Mouse (Mus musculus): Measurements from ENCODE around the gene Ctnna2.

Ctnna2 gene

DNA sequence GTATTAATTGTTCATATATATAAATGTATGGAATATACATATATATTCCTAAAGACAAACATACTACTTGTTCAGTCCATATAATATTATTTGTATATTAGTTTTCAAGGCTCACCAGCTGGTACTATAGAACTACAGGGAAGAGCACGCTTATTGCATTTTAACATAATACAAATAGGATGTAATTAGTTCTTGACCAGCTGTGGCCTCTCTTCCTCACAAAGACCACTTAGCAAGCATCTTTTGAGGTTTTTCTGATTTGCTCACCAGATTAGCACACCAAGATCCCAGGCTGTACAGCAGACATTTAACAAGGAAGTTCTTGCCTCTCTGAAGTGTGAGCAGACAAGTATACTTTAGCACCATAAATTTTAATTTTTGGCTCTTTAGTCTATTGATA is 152.0 kb downstream of the Ctnna2 start:
- no peak for DNase-seq (ENCODE audit: extremely low read depth, low read depth, low spot score)

DNA sequence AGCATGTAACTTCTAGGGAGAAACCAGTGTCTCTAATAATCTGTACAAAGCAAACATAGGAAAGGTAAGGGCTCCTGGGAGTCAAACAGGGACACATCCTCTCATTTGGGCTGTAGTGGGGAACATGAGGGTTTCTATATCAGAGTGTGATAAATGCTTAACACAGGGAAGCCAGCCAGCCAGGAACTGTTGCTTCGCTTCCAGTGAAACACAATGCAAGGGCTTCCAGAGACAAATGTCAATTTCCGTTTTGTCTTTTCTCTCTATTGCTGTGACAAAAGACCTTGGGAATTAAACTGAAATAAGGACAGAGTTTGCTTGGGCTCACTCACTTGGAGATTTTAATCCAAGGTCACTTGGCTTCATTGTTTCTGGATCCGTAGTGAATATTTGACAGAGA is 162.4 kb downstream of the Ctnna2 start:
- no peak for DNase-seq (ENCODE audit: extremely low read depth, low read depth, low spot score)

DNA sequence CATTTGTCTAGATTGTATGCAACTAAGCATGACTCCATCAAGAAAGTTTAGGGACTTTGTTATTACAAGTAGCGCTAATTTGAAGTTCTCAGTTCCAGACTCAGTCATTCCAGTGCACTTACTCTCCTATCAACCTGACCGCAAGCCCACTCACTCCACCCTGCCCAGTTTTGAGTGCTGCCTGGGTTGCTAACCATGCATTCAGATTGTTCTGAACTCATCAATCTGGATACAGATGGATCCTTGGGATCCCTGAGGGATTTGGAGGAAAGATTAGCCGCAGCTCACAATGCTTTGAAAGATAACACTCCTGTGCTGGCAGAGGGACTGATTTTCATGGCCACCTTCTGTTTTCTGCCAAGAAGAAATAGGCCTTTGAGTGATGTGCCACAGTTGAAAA is 168.5 kb downstream of the Ctnna2 start:
- no peak for DNase-seq (ENCODE audit: extremely low read depth, low read depth, low spot score)

DNA sequence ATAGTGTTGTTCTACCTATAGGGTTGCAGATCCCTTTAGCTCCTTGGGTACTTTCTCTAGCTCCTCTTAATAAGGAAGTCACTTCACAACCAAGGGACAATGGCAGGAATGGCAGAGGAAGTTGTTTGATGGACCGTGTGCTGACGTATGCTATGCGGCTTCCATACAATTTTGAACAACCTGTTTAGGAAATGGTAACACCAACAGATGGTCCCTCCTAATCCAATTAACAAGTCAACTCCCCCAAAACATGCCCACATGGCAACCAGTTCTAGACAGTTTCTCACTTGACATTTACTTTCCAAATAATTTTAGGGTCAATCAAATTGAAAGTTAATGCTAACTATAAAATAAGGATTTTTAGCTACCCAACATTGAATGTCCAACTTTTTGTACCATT is 176.9 kb downstream of the Ctnna2 start:
- DNase-seq (ENCODE audit: extremely low read depth, low read depth, low spot score) = no peak

DNA sequence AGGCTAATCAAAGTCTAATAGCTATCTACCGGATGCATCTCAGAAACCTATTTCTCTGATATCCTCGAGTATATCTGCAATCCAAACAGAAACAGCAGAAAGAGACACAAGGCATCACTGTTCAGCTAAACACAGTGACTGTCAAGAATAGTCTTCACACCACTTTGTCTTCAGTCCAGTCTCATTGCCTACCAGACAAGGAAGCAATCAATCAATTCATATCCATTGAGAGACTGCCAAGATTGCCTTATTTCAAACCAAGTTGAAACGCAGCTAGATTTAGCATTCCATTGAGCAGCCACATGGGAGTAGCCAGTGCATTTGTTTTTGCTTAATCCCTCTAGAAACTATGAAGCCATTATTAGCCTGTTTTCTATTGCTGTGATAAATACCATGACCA is 196.2 kb downstream of the Ctnna2 start:
- DNase-seq (ENCODE audit: extremely low read depth, low read depth, low spot score) = no peak

DNA sequence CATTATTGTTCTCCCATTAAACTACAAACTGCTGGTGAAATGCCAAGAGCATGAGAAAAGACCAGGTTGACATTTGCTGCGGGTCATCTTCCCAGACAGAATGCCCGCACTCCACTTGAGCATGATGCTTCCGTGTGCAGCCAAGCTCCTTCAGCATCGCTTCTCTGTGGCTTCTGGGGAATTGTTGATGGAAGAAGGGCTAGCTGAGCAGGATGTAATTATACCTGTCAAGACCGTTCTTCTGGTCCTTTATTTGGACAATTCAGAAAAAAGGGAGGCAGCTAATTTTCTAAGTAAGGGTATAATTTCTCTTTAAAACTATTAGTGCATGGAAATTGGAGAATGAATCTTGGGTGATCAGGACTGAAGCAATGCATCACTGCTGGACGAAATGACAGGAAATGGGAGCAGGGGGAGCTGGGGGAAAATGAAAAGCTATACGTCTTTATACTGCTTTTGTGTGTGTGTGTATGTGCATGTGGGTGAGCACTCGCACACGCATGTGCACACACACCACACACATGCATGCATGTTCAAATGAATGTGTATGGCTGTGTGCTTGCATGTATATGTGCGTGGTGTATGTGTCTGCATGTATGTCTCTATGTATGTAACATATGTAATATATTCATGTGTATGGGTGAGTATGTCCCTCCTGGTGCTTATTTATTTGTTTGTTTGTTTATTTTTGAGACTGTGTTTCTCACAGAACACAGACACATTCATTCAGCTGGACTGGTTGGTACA is 211.0 kb downstream of the Ctnna2 start:
- DNase-seq (ENCODE audit: extremely low read depth, low read depth, low spot score) = no peak

DNA sequence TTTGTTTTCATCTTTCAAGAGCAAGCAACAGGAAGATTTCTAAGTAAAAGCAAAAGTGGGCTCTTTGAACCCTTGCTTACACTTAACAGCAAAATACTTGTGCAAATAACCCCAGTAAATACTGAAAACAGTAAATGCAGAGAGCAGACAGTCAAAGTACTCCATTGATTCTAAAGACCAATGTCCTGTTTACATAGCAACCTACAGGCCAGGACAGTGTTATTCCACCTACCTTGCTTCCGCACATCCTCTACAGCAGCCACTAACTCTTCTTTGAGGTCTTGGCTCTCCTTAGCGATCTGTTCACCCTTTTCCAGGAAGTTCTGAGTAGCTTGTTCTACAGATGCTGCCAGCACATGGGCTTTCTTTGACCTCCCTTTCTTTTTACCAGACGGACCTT is 221.3 kb downstream of the Ctnna2 start:
- no peak for DNase-seq (ENCODE audit: extremely low read depth, low read depth, low spot score)

DNA sequence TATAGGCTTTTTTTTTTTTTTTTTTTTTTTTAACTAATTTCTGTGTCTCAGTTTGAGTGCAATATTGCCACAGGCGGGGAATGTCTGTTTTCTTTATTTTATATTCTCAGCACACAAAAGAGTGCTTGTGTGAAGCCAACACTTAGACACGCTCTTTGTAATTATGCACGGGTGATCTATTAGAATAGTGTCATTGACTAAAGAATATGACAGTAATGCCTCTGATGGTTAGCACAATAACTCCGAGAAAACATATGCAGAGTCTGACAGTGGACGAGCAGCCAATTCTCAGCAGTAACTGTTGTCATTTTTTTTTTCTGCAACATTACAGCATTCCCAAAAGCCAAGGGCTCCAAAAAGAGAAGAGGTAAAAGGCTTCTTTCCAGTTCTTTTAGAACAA is 234.1 kb downstream of the Ctnna2 start:
- no peak for DNase-seq (ENCODE audit: extremely low read depth, low read depth, low spot score)

DNA sequence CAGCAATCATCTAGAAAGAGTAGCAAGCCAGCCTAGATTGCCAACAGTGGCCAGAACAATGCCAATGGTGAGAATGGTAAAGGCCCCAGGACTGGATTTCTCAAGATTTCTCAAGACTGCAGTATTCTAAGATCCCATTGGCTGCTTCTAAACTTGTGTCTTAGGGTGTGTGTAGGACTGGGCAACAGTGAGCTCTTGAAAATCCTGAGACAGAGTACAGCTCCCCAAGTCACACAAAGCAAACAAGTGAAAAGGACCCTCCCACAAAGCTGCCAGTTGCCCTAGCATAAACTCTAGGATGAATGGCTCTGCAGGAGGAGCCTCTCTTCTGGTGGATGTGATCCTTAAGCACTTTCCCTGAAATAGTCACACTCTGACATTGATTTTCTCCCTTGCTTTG is 235.8 kb downstream of the Ctnna2 start:
- no peak for DNase-seq (ENCODE audit: extremely low read depth, low read depth, low spot score)

DNA sequence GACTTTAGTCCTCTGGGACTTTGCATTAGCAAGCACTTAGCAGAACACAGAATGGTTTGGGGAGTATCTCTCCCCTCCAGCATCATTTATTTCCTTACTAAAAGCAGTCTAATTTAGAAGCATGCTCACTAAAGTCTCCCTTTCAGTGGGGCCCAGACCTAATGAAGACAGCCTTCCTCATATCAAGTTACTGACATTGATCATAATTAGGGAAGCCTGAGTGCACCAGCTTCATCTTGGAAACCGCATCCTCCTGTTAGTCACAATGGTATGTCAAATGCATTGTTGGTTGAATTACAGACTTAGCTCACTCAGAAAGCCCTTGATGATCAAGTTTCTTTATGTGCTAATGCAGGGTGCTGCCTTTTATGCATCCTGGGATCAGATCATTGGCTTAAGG is 236.5 kb downstream of the Ctnna2 start:
- no peak for DNase-seq (ENCODE audit: extremely low read depth, low read depth, low spot score)

DNA sequence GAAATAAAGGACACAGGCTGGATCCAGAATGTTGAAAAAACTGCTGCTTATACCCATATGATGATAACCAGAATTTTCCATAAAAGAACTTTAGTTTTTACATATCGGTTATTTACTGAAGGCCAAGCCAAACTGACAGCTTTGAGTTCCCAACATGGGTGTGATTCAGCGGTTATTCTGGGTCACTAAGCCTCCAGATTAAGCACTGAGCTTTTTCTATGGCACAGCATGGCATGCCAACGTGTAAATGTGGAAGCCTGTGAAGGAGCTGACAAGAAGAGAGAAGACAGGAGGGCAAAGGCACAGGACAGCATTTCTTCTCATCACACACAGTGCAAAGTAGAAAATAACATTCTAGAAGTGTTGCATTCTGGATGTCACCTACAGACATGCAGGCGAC is 240.9 kb downstream of the Ctnna2 start:
- DNase-seq (ENCODE audit: extremely low read depth, low read depth, low spot score) = no peak

DNA sequence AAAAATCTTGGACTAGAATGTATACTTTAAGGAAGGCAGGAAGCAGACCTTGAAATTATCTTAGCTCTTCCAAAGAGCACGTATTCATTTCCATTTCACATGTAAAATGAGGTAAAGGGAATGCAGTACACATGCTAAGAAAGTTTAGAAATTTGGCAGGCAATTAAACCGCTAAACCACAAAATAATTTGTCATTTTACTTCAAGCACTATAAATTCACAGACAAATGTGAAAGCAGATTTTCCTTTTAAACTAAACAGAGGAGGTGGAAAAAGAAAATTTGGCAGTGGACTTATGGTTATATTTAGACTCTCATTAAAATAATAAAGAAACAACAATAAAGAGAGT is 254.6 kb downstream of the Ctnna2 start:
- DNase-seq (ENCODE audit: extremely low read depth, low read depth, low spot score) = no peak

DNA sequence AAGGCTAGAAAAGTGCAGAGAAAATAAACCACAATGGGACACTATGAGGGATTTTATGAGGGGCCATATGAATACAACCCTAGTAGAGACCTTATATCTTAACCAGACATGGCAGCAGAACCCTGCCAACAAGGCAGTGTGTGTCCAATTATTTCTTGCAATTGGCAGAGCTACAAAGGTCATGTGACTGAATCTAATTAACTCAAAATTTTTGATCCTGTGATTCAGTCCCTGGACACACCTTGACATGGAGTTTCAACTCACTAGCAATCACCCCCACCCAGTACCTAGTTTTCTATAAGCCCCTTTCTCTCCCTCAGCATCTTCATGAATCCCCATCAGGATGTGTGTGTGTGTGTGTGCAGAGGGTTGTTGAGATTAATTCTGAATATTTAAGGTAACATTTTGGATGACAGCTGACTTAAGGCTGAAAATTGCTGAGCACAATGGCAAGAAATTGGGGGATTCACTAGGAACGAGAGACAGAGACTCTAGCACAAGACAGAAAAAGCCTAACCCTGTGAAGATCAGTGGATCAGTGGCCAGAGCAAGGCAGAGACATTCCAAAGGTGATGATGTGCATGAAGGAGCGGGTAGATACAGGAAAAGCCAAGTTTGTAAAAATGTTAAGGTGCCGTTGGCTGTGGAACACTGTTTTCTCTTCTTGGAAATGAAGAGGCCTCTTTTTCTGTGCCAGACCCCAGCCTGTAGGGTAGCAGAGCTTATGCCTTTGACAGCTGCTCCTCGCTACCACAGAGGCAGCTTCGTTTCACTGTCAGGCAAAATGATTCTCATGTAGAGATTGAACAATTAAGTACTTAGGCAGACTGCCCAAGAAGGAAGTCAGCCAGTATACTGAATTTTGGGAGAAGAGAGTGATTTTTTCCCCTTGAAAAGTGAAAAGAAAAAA is 255.2 kb downstream of the Ctnna2 start:
- no peak for DNase-seq (ENCODE audit: extremely low read depth, low read depth, low spot score)

DNA sequence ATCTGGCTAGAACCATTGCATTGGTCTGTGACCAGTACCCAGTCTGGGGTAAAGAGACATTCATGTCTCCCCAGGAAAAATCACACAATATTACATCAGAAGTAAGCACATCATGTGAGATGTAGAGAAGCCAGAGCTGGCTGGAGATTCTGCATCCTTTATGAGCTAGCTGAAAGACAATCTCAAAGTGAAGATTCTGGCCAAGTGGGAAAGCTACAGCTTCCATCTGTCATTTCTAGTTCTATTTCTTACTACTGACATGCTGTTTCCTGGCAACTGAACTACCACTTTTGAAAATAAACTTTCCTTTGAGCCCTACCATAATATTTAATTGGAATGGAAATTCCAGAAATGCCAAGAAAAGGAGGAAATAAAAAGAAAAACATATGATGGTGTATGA is 285.4 kb downstream of the Ctnna2 start:
- DNase-seq (ENCODE audit: extremely low read depth, low read depth, low spot score) = no peak

DNA sequence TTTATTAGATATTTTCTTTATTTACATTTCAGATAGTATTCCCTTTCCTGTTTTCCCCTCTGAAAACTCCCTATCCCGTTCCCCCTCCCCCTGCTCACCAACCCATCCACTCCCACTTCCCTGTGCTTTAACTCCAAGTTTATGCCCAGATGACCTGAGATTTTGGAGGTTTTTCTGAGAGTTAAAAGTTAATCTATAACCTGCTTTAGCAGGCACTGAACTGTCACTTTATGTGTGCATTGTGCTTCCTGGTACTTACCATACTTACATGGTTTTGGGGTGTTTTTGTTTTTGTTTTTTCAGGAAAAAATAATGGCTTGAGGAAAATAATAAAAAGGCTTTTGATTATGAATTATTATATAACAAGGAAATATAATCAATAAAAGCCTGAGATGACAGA is 292.3 kb downstream of the Ctnna2 start:
- DNase-seq (ENCODE audit: extremely low read depth, low read depth, low spot score) = no peak

DNA sequence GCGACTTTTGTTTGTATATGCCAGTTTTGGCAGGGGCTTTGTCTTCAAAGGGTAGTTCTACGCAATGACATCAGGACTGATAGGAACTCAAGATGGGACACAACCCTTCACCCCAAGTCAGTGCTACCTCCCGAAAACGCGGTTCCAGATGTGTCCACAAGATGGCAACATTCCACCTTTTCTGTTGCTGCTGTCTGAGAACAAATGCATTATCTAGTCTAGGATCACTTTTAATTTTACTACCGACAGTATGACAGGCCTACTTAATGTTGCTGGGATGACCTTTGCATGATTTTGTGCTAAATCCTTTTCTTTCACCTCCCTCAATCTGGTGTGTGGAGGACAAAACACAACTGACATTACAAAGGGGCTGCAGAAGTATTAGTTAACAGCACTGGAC is 329.4 kb downstream of the Ctnna2 start:
- DNase-seq (ENCODE audit: extremely low read depth, low read depth, low spot score) = no peak

DNA sequence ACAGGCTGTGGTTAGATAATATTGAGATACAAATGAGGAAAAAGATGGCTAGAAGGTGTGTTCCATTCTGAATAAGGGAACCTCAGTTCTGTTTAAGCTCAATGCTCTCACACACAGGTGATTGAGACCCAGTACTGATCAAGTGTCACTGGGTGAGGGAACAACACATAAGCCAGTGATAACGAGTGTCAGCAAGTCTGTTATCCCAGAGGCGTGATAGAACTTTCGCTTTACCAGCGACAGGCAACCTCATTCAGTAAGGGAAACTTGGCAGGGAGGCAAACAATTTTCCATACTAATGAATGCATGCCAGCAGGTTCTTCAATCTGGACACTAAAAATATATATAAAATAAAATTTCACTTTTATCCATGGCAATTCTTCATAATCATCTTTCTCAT is 334.9 kb downstream of the Ctnna2 start:
- no peak for DNase-seq (ENCODE audit: extremely low read depth, low read depth, low spot score)

DNA sequence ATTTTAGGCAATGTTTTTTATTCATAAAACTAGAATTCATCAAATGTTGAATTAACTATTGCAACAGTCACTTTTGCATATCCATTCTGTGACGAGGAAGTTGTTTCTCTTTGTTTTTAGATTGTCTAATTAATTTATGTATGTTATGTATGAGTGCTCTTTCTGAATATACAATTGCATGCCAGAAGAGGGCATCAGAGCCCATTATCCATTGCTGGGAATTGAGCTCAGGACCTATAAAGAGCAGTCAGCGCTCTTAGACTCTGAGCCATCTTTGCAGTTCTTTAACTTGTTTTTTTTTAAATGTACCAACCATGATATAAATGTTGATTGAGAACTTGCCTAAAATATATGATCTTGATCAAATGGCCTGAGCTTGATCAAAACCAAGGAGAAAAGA is 340.7 kb downstream of the Ctnna2 start:
- DNase-seq (ENCODE audit: extremely low read depth, low read depth, low spot score) = no peak

DNA sequence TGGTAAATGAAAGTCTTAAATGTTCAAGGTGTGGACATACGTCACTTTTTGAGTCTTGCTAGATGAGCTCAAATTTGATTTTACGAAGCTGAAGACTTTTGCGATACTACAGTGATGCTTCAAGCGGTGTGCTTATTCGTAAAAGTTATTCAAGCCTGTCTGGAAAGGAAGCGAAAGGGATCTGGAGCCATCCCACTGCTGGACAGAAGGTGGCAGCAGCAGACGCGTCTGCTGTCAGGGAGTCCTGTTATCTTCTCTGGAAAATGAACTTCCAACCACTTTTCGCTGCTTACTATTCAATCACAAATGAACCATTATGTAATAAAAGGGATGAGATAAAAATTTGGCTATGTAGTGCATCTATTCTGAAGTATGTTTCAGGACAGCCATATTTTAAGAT is 345.5 kb downstream of the Ctnna2 start:
- DNase-seq (ENCODE audit: extremely low read depth, low read depth, low spot score) = no peak

DNA sequence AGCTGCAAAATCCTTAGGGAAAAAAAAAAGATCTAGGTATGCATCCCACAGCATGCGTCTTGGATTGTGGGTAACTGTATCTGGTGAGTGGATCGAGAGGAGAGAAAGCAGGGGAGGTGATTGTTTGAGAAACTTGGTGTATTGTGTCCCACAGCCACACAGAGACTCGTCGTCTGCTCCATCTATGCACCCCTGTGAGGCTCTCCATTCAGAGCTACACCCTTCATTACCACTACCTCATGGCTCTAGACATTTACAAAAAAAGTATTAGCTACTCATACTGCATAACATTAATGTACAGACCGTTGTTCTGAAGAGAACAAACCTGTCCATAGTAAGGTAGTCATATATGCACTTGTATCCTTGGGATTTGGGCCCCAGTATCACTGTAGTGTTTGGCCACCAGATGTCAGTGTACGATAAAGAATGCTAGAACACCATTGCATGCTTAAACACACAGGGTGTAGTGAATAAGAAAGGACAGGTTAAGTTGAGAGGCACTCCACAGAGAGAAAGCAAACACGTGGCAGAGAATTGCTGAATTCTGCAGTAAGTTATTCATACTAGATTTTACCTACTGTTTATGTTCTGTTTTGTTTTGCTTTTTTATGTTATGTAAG is 350.8 kb downstream of the Ctnna2 start:
- DNase-seq (ENCODE audit: extremely low read depth, low read depth, low spot score) = no peak

DNA sequence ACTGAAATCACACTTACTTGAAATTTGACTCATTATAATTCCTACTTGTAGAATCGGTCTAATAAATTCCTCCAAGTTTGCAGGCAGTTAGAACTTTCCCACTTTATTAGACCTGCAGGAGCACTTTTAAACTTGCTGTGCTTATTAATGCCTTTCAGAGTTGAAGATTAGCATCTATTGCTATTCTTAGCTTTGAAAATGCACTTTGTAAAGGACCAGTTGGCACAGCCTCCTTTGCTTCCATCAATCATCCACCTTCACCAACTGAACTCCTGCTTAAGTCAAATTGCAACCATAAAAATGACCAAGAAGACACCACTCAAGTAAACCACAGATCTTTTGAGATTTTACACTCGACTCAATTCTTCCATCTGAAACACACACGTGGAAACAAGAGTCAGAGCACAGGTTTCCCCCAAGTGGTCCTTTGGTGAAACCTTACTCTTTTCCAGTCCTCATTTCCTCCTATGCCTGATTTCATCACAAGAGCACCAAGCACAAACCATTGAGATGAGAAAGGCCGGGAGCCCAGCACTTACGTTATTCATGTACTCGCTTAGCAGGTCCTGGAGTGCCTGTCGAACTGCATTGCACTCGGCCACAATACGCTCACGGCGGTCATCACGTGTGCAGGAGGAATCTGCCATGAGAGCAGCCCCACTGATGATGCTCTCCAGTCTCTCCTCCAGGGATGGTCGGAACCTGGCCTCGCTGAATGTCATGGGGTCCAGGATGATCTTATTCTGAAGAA is 374.7 kb downstream of the Ctnna2 start:
- DNase-seq (ENCODE audit: extremely low read depth, low read depth, low spot score) = no peak

Measured in fat pad, adult 2 months (tissue).